Mouse (Mus musculus): ENCODE results near the gene Ift43. TPM values are rescaled to one million over a fixed set of nuclear protein-coding genes. Genes with fewer than 3 reads are reported as not detected.

Gene Ift43
- polyA plus RNA-seq, 1 experiment: 44.2 TPM

- peaks cover 9% of the 10 kb centered on the region for H3K4me1 ChIP-seq (ENCODE audit: control insufficient read depth, insufficient read depth, low read length)
- no peak overlapping the region for H3K27ac ChIP-seq (ENCODE audit: insufficient read depth, low read length)
- TF ChIP-seq POLR2A (IDR thresholded peaks at IDR 0.05; ENCODE audit: low read depth, low read length) (no peak), CTCF (IDR thresholded peaks at IDR 0.05; ENCODE audit: borderline replicate concordance, insufficient read depth, low read length) (no peak)
- H3K4me3 ChIP-seq (ENCODE audit: insufficient read depth, low read length): no peak overlapping the region
These were observed 25.3 kb downstream of the Ift43 start for GRCm38 (mm10) chr12:86107645-86108044.

GRCm38 (mm10) chr12:86109531-86109930, 27.2 kb downstream of the Ift43 start:
- H3K27ac ChIP-seq (ENCODE audit: insufficient read depth, low read length): no peak overlapping the region
- no peak for TF ChIP-seq CTCF (IDR thresholded peaks at IDR 0.05; ENCODE audit: borderline replicate concordance, insufficient read depth, low read length)
- TF ChIP-seq POLR2A (IDR thresholded peaks at IDR 0.05; ENCODE audit: low read depth, low read length): no peak
- peaks cover 6% of the 10 kb centered on the region; the same call in 1 of the 2 replicates for H3K4me1 ChIP-seq (ENCODE audit: control insufficient read depth, insufficient read depth, low read length)
- H3K4me3 ChIP-seq (ENCODE audit: insufficient read depth, low read length): no peak overlapping the region

DNA sequence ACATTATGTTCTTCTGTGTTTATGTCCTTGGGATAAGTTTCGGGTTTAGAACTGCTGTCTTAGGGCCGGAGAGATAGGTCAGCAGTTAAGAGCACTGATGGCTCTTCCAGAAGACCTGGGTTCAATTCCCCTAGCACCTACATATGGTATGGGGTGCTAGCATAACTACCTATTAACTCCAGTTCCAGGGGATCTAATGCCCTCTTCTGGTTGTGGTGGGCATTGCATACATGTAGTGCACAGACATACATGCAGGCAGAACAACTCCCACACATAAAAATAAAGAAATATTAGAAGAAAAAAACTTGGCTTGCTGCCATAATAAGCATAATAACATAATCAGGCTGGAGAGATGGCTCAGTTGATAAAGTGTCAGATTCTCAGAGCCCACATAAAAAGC, 28.3 kb downstream of the Ift43 start:
- H3K27ac ChIP-seq (ENCODE audit: insufficient read depth, low read length): no peak overlapping the region
- H3K4me3 ChIP-seq (ENCODE audit: insufficient read depth, low read length): no peak overlapping the region
- TF ChIP-seq POLR2A (IDR thresholded peaks at IDR 0.05; ENCODE audit: low read depth, low read length) (no peak), CTCF (IDR thresholded peaks at IDR 0.05; ENCODE audit: borderline replicate concordance, insufficient read depth, low read length) (no peak)
- H3K4me1 ChIP-seq (ENCODE audit: control insufficient read depth, insufficient read depth, low read length): no peaks in the 10 kb centered on the region

DNA sequence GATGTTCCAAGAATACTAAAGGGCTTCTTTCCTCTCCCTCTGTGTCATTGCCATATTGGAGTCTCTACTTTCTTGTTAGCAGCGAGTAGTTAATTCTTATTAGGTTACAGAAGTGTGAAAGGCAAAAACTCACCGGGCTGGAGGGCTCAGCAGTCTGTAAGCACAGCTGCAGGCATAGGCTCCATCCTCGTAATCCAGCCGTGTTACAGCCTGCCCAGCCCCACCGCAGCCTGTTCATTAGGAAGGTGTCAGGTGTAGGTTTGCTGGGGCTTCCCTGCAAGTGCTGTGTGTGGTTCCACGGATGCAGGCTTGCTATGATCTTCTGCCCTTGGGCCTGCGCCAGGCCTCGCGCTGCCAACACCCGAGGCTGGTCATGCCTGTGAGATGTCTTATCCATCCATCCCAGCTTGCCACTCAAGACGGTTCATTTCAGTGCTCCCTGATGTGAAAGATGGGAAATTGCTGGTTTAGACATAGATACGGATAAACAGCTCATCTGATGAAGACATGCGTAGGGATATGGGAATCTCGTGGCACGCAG, 34.0 kb downstream of the Ift43 start:
- Histone ChIP-seq H3K4me1 (ENCODE audit: control insufficient read depth, insufficient read depth, low read length) (no peaks in the 10 kb centered on the region), H3K4me3 (ENCODE audit: insufficient read depth, low read length) (no peak overlapping the region), H3K27ac (ENCODE audit: insufficient read depth, low read length) (no peak overlapping the region)
- TF ChIP-seq POLR2A (IDR thresholded peaks at IDR 0.05; ENCODE audit: low read depth, low read length): no peak

- Histone ChIP-seq H3K27ac (ENCODE audit: insufficient read depth, low read length) (no peak overlapping the region), H3K4me1 (ENCODE audit: control insufficient read depth, insufficient read depth, low read length) (peaks cover 3% of the 10 kb centered on the region; the same call in 1 of the 2 replicates), H3K4me3 (ENCODE audit: insufficient read depth, low read length) (no peak overlapping the region)
- TF ChIP-seq CTCF (IDR thresholded peaks at IDR 0.05; ENCODE audit: borderline replicate concordance, insufficient read depth, low read length): no peak
- no peak for TF ChIP-seq POLR2A (IDR thresholded peaks at IDR 0.05; ENCODE audit: low read depth, low read length)
These were observed 41.7 kb downstream of the Ift43 start for GRCm38 (mm10) chr12:86124016-86124415.

GRCm38 (mm10) chr12:86128122-86128521, 45.8 kb downstream of the Ift43 start:
- peak overlapping the region; percentile 54 for H3K27ac ChIP-seq (ENCODE audit: insufficient read depth, low read length)
- H3K4me1 ChIP-seq (ENCODE audit: control insufficient read depth, insufficient read depth, low read length): peaks cover 9% of the 10 kb centered on the region
- no peak overlapping the region for H3K4me3 ChIP-seq (ENCODE audit: insufficient read depth, low read length)
- TF ChIP-seq CTCF (IDR thresholded peaks at IDR 0.05; ENCODE audit: borderline replicate concordance, insufficient read depth, low read length) (no peak), POLR2A (IDR thresholded peaks at IDR 0.05; ENCODE audit: low read depth, low read length) (no peak)

GRCm38 (mm10) chr12:86129005-86129404, 46.7 kb downstream of the Ift43 start:
- no peak overlapping the region for H3K4me3 ChIP-seq (ENCODE audit: insufficient read depth, low read length)
- H3K27ac ChIP-seq (ENCODE audit: insufficient read depth, low read length): peak overlapping the region; percentile 54
- no peak for TF ChIP-seq CTCF (IDR thresholded peaks at IDR 0.05; ENCODE audit: borderline replicate concordance, insufficient read depth, low read length)
- TF ChIP-seq POLR2A (IDR thresholded peaks at IDR 0.05; ENCODE audit: low read depth, low read length): no peak
- peaks cover 9% of the 10 kb centered on the region for H3K4me1 ChIP-seq (ENCODE audit: control insufficient read depth, insufficient read depth, low read length)

GRCm38 (mm10) chr12:86129696-86130095, 47.4 kb downstream of the Ift43 start:
- TF ChIP-seq POLR2A (IDR thresholded peaks at IDR 0.05; ENCODE audit: low read depth, low read length) (no peak), CTCF (IDR thresholded peaks at IDR 0.05; ENCODE audit: borderline replicate concordance, insufficient read depth, low read length) (no peak)
- Histone ChIP-seq H3K4me3 (ENCODE audit: insufficient read depth, low read length) (no peak overlapping the region), H3K4me1 (ENCODE audit: control insufficient read depth, insufficient read depth, low read length) (peaks cover 9% of the 10 kb centered on the region), H3K27ac (ENCODE audit: insufficient read depth, low read length) (peak overlapping the region; percentile 36)

DNA sequence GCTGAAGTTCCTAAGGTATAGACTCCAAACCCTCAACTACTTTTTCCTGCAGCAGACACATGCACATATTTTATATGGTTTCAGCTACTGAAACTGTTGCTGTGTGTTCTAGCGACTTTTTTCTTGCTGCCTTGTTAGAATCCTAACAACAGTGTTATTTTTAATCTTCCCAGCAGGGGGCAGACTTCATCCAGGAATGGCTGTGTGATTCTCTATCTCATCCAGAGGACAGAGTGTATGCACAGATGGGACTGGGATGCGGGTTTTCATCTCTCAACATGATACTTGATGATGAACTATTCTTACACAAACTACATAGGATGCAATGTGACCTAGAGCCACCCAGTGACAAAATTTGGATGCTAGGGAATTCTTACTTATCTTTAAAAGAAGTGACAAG, 50.5 kb downstream of the Ift43 start:
- TF ChIP-seq POLR2A (IDR thresholded peaks at IDR 0.05; ENCODE audit: low read depth, low read length) (no peak), CTCF (IDR thresholded peaks at IDR 0.05; ENCODE audit: borderline replicate concordance, insufficient read depth, low read length) (no peak)
- H3K4me3 ChIP-seq (ENCODE audit: insufficient read depth, low read length): no peak overlapping the region
- no peak overlapping the region for H3K27ac ChIP-seq (ENCODE audit: insufficient read depth, low read length)
- H3K4me1 ChIP-seq (ENCODE audit: control insufficient read depth, insufficient read depth, low read length): peaks cover 9% of the 10 kb centered on the region

GRCm38 (mm10) chr12:86135691-86136090, 53.4 kb downstream of the Ift43 start:
- no peak overlapping the region for H3K4me3 ChIP-seq (ENCODE audit: insufficient read depth, low read length)
- H3K4me1 ChIP-seq (ENCODE audit: control insufficient read depth, insufficient read depth, low read length): no peaks in the 10 kb centered on the region
- no peak for TF ChIP-seq POLR2A (IDR thresholded peaks at IDR 0.05; ENCODE audit: low read depth, low read length)
- TF ChIP-seq CTCF (IDR thresholded peaks at IDR 0.05; ENCODE audit: borderline replicate concordance, insufficient read depth, low read length): no peak
- no peak overlapping the region for H3K27ac ChIP-seq (ENCODE audit: insufficient read depth, low read length)

GRCm38 (mm10) chr12:86138696-86139095, 56.4 kb downstream of the Ift43 start:
- Histone ChIP-seq H3K27ac (ENCODE audit: insufficient read depth, low read length) (no peak overlapping the region), H3K4me1 (ENCODE audit: control insufficient read depth, insufficient read depth, low read length) (no peaks in the 10 kb centered on the region), H3K4me3 (ENCODE audit: insufficient read depth, low read length) (no peak overlapping the region)
- no peak for TF ChIP-seq CTCF (IDR thresholded peaks at IDR 0.05; ENCODE audit: borderline replicate concordance, insufficient read depth, low read length)
- TF ChIP-seq POLR2A (IDR thresholded peaks at IDR 0.05; ENCODE audit: low read depth, low read length): no peak
